Mouse (Mus musculus): ENCODE measurements around the gene Gm9837.

The Gm9837 gene

DNA sequence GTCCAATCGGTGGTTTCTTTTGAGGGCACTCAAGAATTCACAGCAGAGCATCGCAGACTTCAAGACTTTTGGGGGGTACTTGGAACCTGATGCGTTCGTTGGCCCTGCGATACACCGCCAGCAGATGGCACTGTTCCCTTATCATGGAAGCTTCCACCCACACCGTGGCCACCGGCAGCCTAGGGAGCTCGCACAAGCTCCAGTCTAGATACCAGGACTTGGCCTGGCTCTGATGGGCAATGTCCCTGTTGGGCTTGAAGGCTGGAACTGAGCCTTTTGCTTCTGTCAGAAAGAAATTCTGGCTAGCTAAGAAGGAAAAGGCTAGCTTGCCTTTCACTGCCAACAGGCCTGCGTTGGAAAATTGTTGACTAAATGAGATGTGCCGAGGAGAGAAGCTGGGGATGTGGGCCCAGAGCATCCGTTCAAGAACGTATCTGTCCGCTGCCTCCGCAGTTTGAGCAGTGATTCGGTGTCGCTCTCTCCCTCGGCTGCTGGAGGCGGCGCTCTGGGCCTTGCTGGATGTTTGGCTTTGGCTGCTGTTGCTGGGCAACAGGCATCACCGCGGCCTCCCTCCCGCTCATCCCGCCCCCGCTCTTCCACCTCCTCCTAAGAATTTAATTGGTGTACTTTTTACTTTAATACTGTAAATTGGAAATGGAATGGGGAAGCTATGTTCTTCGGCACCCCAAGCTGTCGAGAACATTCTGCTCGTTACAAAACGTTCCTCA, at the start of gene Gm9837:
TSS of gene Gm9837 (minus strand) at position 512 of the 728 bp plus-strand sequence.
- peak; percentile 91 for DNase-seq

DNA sequence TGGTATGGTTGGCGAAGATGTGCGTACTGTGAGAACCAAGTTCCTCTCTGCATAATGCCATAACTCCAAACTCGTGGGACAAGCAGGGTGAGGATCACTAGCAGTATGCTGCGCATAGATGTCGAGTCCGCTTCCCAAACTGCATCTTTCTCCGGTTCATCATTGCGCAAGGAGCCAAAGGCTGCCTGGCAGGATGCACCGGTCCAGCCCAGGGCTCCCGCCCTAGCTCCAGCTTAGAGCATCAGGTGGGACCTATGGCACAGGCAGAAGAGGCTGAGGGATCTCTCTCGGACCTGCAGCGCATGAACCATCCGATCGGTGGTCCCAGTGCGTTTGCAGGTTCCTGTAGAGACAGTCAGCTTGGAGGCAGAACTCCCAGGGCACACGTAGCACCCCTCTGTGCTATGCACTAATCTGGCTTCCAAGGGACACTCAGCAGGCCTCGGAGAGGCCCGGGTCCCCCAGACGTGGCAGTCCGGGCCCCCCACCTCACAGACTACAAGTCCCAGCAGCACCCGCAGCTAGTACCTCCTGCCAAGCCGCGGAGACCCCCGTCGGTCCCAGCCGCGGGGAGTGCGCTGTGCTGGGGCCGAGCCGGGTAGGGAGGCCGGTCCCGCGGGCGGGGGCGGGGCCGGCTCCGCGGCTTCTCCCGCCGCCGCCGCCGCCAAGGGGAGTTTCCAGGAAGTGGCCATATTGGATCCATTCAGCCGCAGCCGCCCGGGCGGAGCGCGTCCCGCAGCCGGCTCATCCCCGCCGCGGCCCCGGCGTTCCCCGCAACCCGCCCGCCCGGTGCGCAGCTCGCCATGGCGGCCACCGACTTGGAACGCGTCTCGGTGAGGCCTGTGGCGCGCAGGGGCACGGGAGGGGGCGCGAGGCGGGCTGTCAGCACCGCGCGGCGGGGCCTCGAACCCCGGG, 49.2 kb upstream of the Gm9837 start, which contains the start of gene Sept8:
TSS of gene Sept8 (plus strand) at position 51 of the 915 bp plus-strand sequence.
- peak; percentile 73 for DNase-seq

DNA sequence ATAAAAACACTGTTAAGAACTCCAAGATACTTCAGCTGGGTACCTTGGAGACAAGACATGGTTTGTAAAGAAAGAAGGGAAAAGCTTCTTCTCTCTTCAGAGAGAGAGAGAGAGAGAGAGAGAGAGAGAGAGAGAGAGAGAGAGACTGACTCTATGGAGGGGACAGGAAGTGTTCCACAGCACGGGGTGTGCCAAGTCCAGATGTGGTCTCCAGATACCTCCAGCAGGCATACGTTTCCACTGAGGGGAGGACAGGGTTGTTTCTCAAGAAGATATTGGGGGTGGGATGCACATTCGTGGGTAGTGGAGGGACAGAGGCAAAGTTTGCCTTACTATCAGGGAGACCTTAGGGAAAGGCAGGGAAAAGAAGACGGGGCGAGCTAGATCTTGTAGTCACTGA, 48.5 kb upstream of the Gm9837 start:
- no peak for DNase-seq

DNA sequence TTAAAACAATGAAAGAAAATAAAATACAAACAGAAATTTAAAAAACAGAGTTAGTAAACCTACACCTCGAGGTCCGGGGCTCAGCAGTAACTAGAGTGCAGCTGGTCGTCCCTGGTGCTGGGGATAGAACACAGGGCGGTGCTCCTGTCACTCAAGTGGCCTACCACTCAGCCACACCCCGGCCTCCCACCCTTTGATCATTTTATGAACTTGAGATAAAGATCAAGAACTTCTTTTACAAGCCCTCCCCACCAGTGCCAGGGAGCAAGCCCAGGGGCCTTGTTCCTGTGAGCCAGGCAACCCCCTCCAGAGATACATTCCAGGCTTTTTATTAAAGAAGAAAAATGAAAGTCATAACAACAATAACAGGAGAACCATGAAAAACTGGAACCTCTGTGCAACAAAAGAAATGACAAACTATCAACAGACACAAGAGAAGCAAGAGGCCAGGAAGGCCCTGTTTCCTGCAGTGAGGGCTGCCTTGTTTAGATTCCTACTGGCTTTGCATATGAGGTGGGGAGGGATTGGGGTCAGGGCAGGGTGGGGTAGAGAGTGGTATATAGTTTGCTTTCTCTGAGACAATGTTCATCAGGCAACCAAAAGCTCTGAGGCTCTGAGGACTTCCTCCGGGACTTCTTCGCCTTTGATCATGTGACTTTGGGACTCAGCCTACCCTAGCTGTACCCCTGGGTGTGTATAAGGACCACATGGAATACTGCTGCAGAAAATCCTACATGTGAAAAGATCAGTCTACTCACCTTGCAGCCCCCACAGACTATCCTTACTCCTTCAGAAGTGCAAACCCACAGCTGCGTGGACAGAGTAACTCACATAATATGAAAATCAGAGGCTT, 46.7 kb upstream of the Gm9837 start:
- DNase-seq = no peak

DNA sequence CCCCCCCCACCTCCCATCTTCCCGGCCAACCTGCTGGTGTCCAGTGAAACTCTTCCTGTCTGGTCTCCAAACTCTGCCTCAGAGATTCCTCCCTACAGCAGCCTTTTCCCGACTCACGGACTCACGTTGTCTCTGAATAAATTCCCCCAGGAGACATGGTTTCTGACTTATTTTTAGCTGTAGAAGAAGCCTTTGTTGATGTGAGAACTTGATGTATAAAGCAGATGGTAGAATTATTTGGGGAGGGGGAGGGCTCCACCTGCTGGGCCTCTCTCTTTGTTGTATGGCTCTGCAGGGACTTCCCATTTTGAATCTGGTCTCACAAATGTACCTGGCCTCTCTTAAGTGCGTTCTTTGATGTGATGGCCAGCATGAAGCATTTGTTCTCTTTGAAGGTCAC, 40.1 kb upstream of the Gm9837 start:
- no peak for DNase-seq

DNA sequence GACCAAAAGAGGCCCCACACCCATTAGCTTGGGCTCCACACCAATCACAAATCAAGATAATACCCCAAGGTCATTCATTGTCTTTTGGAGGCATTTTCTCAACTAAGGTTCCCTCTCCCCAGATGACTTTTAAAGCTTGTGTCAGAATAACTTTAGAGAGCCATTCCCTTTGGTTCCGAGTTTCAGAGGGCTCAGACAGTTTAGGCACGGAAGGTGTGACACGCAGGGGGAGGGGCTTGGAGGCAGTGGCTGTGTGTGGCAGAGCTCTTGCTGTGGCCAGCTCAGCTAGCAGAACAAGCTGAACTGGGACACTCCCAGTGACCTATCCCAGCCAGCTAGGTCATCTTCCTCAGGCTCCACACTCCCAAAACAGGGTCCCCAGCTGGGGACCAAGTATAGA, 38.3 kb upstream of the Gm9837 start:
- DNase-seq = no peak

GRCm38 (mm10) chr11:53508152-53508551, 37.9 kb upstream of the Gm9837 start:
- peak; percentile 60 for DNase-seq

DNA sequence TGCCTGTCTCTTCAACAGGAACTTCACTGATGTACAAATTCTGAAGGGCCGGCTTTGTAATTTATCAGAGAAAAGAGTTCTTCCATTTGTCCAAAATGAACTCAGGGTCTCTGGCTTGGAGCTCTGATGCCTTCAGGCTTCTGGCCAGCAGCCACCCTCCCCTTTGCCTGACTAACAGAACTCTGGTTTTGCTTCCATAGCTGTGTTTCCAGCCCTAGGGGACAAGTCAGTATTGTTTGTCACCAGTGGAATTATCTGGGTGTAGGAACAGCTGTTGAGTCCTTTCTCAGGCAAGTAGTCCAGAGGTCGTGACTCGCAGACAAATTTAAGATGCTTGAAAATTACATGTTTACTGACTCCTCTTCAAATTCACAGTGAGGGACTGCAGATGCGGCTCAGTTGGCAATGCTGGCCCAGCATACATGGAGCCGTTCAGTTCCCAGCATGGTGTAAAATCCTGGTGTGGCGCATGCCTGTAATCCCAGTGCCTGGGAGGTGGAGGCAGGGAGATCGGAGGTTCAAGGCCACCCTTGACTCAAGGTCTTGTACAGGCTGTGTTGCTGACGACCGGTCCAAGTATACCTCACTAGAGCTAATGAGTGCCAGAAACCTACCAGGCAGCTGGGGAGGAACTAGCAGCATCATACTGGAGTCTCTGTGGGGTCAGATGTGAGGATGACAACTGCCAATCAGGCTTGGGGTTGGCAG, 37.0 kb upstream of the Gm9837 start:
- DNase-seq = peak; percentile 35

DNA sequence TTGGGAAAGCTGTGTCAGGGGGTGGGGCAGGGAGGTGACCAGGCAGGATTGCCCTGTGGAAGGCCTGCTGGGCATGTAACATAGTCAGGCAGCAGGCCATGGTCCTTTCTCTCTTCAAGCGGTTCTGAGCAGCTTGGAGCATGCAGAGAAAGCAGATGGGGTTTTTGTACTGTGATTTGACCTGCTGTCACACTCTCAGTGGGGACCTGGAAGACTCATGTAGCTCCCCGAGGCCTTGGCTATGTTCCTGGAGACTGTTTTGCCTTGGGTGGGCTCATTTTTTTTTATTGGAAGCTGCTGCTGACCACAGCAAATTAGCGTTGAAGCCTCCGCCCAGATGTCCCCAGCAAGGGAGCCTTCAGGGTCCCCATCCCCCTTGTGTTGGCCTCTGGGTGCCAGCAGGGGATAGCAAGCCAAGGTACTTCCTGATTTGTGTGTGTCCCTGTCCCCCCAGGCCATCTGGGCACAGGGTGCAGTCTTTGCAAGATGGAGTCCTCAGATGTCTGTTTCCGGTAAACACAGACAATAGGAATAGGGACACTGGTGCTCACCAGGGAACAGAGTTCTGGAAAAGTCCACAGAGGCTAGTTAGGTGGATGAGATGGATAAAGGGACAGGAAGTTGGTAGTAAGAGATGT, 34.9 kb upstream of the Gm9837 start:
- no peak for DNase-seq

- DNase-seq = no peak
These were observed 34.1 kb upstream of the Gm9837 start for GRCm38 (mm10) chr11:53504376-53504775.

DNA sequence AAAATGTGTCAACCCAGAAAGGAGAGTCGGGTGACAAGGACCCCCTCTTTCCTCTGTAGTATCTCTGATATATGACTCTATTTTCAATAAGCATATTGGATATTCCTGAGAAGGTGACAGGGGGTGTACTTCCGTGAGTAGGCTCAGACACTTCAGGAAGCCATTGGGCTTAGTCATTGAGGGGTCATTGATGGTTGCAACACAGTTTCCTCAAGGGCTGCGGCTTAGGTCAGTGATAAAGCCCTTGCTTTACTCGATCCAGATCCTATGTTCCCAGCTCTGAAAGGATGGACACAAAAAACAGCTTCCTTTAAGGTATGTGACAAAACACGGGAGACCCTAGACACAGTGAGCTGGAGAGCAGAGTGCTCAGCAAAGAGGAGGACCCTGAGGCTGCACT, 33.5 kb upstream of the Gm9837 start:
- DNase-seq = no peak

- DNase-seq = no peak
These were observed 31.9 kb upstream of the Gm9837 start for GRCm38 (mm10) chr11:53502039-53502765.

DNA sequence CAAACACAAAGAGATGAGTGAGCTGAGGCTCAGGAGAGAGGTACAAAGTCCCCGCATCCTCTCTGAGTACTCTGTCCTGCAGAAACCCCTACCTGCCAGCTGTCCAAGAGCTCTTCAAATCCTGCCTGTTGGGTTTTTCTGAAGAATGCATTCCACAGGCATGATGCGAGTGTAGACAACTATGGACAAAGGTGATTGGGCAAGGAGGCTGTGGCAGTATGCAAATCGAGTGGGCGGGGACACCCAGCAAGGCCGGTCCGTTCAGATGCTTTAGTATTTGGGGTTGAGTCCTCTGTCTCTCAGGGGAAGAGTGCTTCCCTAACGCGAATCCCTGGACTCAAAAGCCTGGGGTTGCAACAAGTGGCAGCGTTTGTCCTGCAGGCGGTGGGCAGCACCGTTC, 30.3 kb upstream of the Gm9837 start:
- peak; percentile 44 for DNase-seq

DNA sequence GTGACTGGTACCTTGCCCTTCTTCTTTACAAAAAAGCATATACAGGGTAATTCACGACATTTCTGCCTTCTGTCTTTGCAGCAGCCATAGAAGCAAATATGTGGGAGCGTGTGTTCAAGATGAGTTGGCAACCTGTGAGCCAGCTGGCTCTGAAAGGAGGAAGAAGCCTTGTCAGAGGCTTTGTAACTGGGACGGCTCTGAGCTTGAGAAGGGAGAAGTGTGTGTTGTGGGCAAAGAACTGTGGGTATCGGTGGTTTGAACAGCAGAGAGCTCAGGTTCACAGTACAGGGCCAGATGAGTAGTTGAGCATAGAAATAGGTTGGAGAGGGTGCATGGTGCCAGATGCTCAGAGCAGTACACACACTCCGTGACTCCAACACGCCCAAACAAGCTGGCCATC, 26.7 kb upstream of the Gm9837 start:
- no peak for DNase-seq

GRCm38 (mm10) chr11:53495417-53495816, 25.1 kb upstream of the Gm9837 start:
- no peak for DNase-seq

DNA sequence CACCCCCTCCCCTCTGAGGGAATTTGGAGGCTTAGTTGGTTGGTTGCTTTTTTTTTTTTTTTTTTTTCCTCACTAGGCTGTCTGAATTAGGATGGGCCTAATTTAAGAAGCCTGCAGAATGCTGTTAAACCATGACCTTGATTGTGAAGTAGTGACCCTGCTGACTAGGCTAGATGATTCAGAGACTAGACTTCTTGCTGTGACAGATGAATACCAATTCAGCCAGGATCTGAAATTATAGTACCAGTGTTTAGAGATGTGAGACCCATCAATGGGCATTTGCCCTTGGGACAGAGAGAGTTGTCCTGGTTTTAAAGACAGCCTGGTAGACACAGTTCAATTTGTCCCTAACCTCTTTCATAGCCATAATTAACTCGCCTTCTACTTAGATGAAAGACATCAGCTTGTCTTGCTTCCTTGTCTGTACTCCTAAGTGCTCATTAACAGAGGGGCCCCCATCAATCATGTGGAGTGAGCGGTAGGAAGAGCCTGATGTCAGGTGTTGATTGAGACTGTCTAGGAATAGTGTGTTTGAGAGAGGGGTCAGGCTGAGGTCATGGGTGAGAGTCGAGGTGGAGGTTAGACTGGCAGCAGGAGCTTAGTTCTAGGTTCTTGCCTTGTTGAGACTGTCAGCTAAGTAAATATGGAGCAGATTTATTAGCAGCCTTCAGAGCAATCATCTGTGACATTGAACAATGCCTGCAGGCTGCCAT, 23.1 kb upstream of the Gm9837 start:
- no peak for DNase-seq

GRCm38 (mm10) chr11:53491954-53492401, 21.7 kb upstream of the Gm9837 start:
- DNase-seq = no peak

DNA sequence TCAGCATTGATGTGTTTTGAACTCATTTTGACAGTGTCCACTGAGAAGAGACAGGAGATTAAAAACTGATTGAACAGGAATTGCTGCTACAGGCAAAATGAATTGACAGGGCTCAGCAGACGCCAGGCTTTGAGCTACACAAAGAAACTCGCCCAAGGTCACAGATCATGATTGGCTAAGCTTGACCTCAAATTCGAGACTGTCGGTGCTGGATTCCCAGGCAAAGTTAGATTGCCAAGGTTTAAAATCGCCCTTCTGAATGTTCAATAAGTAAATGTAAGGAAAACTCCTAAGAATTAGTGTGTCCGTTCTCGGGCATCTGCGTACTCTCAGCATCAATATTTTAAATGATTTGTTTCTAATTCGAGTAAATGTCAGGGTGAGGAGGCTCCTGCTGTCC, 19.1 kb upstream of the Gm9837 start:
- DNase-seq = no peak

DNA sequence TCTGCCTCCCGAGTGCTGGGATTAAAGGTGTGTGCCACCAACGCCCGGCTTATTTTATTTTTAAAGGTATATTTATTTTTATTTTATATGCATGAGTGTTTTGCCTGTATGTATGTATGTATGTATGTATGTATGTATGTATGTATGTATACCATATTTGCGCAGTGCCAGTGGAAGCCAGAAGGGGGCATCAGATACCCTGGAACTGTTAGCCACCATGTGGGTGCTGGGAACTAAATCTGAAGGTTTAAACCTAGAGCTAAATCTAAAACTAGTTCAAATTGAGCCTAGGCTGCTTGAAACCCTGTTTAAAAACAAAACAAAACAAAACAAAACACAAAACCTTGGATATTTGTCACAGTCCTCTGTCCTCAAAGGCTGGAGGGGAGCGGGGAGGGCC, 18.7 kb upstream of the Gm9837 start:
- no peak for DNase-seq

Measured in kidney, postnatal 14 days (tissue).